In the genomic region with DNA sequence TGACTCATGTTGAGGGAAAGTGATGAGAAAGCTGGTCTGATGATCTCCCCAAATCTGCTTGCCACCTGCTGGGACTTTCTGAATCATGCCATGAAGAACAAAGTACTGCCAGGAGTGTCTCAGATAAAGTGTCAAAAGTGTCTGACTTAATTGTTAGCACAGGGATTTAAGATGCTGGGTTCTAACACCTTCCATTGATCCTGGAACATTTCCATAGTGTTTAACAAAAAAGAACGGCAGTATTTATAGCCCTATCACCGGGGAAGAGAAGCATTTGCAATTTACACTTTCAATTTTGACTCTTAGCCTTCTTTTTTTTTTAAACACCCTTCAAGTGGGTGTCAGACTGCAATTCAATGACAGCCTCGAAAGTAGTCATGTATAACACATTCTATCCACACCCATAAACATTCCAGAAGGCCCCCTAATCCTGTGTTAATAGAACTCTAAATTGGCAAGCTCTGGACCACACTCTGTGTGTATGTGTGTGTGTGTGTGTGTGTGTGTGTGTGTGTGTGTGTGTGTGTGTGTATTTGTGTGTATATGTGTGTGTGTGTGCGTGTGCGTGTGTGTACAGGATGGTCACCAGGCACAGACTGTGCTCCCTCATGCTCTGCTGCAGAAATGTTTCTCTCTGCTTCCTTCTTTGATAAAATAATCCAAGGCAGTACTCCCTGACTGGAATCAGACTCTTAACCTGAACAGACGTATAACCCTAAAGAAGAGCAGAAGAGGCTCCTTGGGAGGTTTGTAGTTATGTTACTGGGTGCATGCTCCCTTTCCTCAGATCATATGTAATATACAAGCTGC, we compare ENCODE assay signal across 23 mouse cellular contexts.
DNase-seq lines count a peak whose midpoint lies in the region; ATAC-seq and TF ChIP-seq lines count a peak whose summit lies in the region.
"Had no signal": no experiment of that assay in that cellular context is flagged by ENCODE, and none has a peak within 500 bp of the region (broad histone marks: within the 10 kb centered on the region; RNA-seq: fewer than 3 reads in every experiment).

No protein-coding gene starts in this region.

- ATAC-seq in forebrain, embryonic 14.5 days, result peak; percentile 85
- no peak for ATAC-seq in forebrain, embryonic 11.5 days (replicated peaks; ENCODE audit: low FRiP score)
- ATAC-seq in heart, embryonic 13.5 days (ENCODE audit: extremely low read depth, insufficient number of reproducible peaks, low FRiP score, low TSS enrichment), result no peak
- no peak for ATAC-seq in heart, embryonic 11.5 days (replicated peaks; ENCODE audit: insufficient number of reproducible peaks, low FRiP score, low TSS enrichment)
- ATAC-seq: hindbrain, embryonic 16.5 days; inflammation-experienced regulatory T-cells, adult 6 months; intestine, postnatal 0 days; Patski had no signal

- TF ChIP-seq POLR2A in CH12.LX (IDR thresholded peaks at IDR 0.05; ENCODE audit: low read depth, low read length), result no peak

- WGBS in forebrain, embryonic 14.5 days, result 45% methylated on average over 6 of the region's 6 CpGs
- 71% methylated on average over 6 of the region's 6 CpGs for WGBS in forebrain, embryonic 11.5 days
- 52% methylated on average over 6 of the region's 6 CpGs for WGBS in heart, embryonic 13.5 days
- WGBS in heart, embryonic 11.5 days (ENCODE audit: insufficient replicate concordance), result 52% methylated on average over 6 of the region's 6 CpGs

- H3K27ac ChIP-seq in forebrain, embryonic 14.5 days (ENCODE audit: low read depth, low read length), result no peak overlapping the region
- no peak overlapping the region for H3K27ac ChIP-seq in forebrain, embryonic 11.5 days (ENCODE audit: low read depth, low read length)
- H3K27ac ChIP-seq in heart, embryonic 13.5 days (replicated peaks), result no peak overlapping the region
- H3K27ac ChIP-seq in heart, embryonic 11.5 days (ENCODE audit: low read depth, low read length), result no peak overlapping the region
- H3K27ac ChIP-seq in CH12.LX (ENCODE audit: insufficient read depth, low read depth), result no peak overlapping the region
- H3K27ac ChIP-seq: embryonic facial prominence, embryonic 13.5 days; heart, adult 2 months; hindbrain, embryonic 12.5 days had no signal

- H3K4me3 ChIP-seq in forebrain, embryonic 14.5 days (ENCODE audit: low read depth, low read length), result no peak overlapping the region
- no peak overlapping the region for H3K4me3 ChIP-seq in forebrain, embryonic 11.5 days (ENCODE audit: low read depth, low read length)
- no peak overlapping the region for H3K4me3 ChIP-seq in heart, embryonic 13.5 days
- no peak overlapping the region for H3K4me3 ChIP-seq in heart, embryonic 11.5 days (ENCODE audit: low read depth, low read length)
- H3K4me3 ChIP-seq in CH12.LX (replicated peaks in 1 of 3; ENCODE audit: low read depth in 2 of 3, low read length in 2 of 3, poor library complexity in 1 of 3), result no peak overlapping the region
- H3K4me3 ChIP-seq: embryonic facial prominence, embryonic 13.5 days; heart, adult 2 months; hindbrain, embryonic 12.5 days had no signal

- DNase-seq in forebrain, embryonic 14.5 days (ENCODE audit: low spot score), result peak; percentile 76
- DNase-seq in forebrain, embryonic 11.5 days (ENCODE audit: low spot score), result no peak
- DNase-seq in CH12.LX (ENCODE audit: extremely low read depth), result no peak
- DNase-seq in brain, embryonic 18.5 days (ENCODE audit: low read depth, low spot score), result peak; percentile 26
- DNase-seq in gastrocnemius, adult 8-10 months (ENCODE audit: low spot score in 2 of 2), result no peak
- DNase-seq in left cerebral cortex, adult 18-20 months (ENCODE audit: low spot score in 2 of 2), result no peak
- DNase-seq: adrenal gland, adult 2 months; adrenal gland, postnatal 25 days; cerebellum, adult 18-20 months; cerebellum, adult 9-11 months; cerebellum, postnatal 36 days; gastrocnemius, postnatal 10 days; heart, adult 2 months; heart, postnatal 36 days; kidney, adult 8-10 months had no signal

- no peak overlapping the region for H3K4me2 ChIP-seq in forebrain, embryonic 14.5 days (ENCODE audit: low read length)
- no peak overlapping the region for H3K4me2 ChIP-seq in forebrain, embryonic 11.5 days (ENCODE audit: low read depth, low read length, severe bottlenecking)
- peak overlapping the region; percentile 22; the same call in 1 of the 2 replicates for H3K4me2 ChIP-seq in heart, embryonic 13.5 days
- H3K4me2 ChIP-seq in heart, embryonic 11.5 days, result no peak overlapping the region
- H3K4me2 ChIP-seq in CH12.LX (ENCODE audit: insufficient read depth, low read depth, poor library complexity, severe bottlenecking), result peak overlapping the region; percentile 44; the same call in 1 of the 2 replicates
- H3K4me2 ChIP-seq: embryonic facial prominence, embryonic 13.5 days; hindbrain, embryonic 12.5 days had no signal

- dilution Hi-C loops in CH12.LX (cut with MboI; ENCODE audit: extremely low pct_ligation_motif_present, extremely low pct_unique_long_range_greater_than_20kb, low sequenced_read_pairs), result no loop called here

- no peaks in the 10 kb centered on the region for H3K36me3 ChIP-seq in forebrain, embryonic 14.5 days (ENCODE audit: control insufficient read depth, insufficient read depth, low read length)
- H3K36me3 ChIP-seq in forebrain, embryonic 11.5 days (ENCODE audit: control insufficient read depth, insufficient read depth, low read length), result no peaks in the 10 kb centered on the region
- no peaks in the 10 kb centered on the region for H3K36me3 ChIP-seq in heart, embryonic 13.5 days
- H3K36me3 ChIP-seq in heart, embryonic 11.5 days (ENCODE audit: control insufficient read depth, insufficient read depth, low read length), result no peaks in the 10 kb centered on the region
- H3K36me3 ChIP-seq in CH12.LX (replicated peaks in 1 of 2; ENCODE audit: control insufficient read depth in 1 of 2, insufficient read depth in 1 of 2, low read length in 1 of 2), result no peaks in the 10 kb centered on the region
- H3K36me3 ChIP-seq: embryonic facial prominence, embryonic 13.5 days; hindbrain, embryonic 12.5 days had no signal

- TF ChIP-seq RAD21 in CH12.LX (IDR thresholded peaks at IDR 0.05; ENCODE audit: low read depth, low read length), result no peak

- in situ Hi-C loops in CH12.LX (cut with MboI; ENCODE audit: low pct_ligation_motif_present, low pct_unique_long_range_greater_than_20kb, low sequenced_read_pairs), result loop anchor here (25.0 kb wide), 1 partner anchor 523 kb away; no protein-coding TSS in a partner anchor

- peaks cover 7% of the 10 kb centered on the region; the same call in 1 of the 2 replicates for H3K4me1 ChIP-seq in forebrain, embryonic 14.5 days (ENCODE audit: control insufficient read depth, insufficient read depth, low read length)
- H3K4me1 ChIP-seq in forebrain, embryonic 11.5 days (replicated peaks; ENCODE audit: control insufficient read depth, insufficient read depth, low read length), result no peaks in the 10 kb centered on the region
- peaks cover 17% of the 10 kb centered on the region for H3K4me1 ChIP-seq in heart, embryonic 13.5 days
- peaks cover 9% of the 10 kb centered on the region; the same call in 1 of the 2 replicates for H3K4me1 ChIP-seq in heart, embryonic 11.5 days (ENCODE audit: control insufficient read depth, insufficient read depth, low read length)
- H3K4me1 ChIP-seq in CH12.LX (ENCODE audit: control insufficient read depth in 1 of 2, insufficient read depth in 2 of 2), result peaks cover 0 to 18% of the 10 kb centered on the region in 2 experiments; a peak in 2 of 4 replicates
- H3K4me1 ChIP-seq: embryonic facial prominence, embryonic 13.5 days; hindbrain, embryonic 12.5 days had no signal

- H3K27me3 ChIP-seq in forebrain, embryonic 14.5 days (replicated peaks; ENCODE audit: control insufficient read depth, insufficient read depth, low read length), result no peaks in the 10 kb centered on the region
- no peaks in the 10 kb centered on the region for H3K27me3 ChIP-seq in forebrain, embryonic 11.5 days (ENCODE audit: control insufficient read depth, insufficient read depth, low read length)
- no peaks in the 10 kb centered on the region for H3K27me3 ChIP-seq in heart, embryonic 13.5 days (replicated peaks)
- H3K27me3 ChIP-seq in heart, embryonic 11.5 days (ENCODE audit: control insufficient read depth, insufficient read depth, low read length), result no peaks in the 10 kb centered on the region
- no peaks in the 10 kb centered on the region for H3K27me3 ChIP-seq in CH12.LX (replicated peaks)
- H3K27me3 ChIP-seq: embryonic facial prominence, embryonic 13.5 days; hindbrain, embryonic 12.5 days; Patski had no signal

- no peak for TF ChIP-seq EP300 in CH12.LX (IDR thresholded peaks at IDR 0.05; ENCODE audit: low read length)

- TF ChIP-seq CTCF in CH12.LX (conservative IDR thresholded peaks at IDR 0.05 in 1 of 2, IDR thresholded peaks at IDR 0.05 in 1 of 2; ENCODE audit: low read depth in 2 of 2, low read length in 2 of 2), result no peak

- no peaks in the 10 kb centered on the region for H3K79me2 ChIP-seq in CH12.LX (replicated peaks; ENCODE audit: control insufficient read depth, extremely low read depth, insufficient read depth, poor library complexity, severe bottlenecking)

- H3K9ac ChIP-seq in forebrain, embryonic 14.5 days (ENCODE audit: low read length), result no peak overlapping the region
- no peak overlapping the region for H3K9ac ChIP-seq in forebrain, embryonic 11.5 days (ENCODE audit: low read length)
- H3K9ac ChIP-seq in heart, embryonic 13.5 days, result no peak overlapping the region
- no peak overlapping the region for H3K9ac ChIP-seq in heart, embryonic 11.5 days (ENCODE audit: low read depth, low read length)
- H3K9ac ChIP-seq in CH12.LX (ENCODE audit: insufficient read depth, low read depth), result no peak overlapping the region
- H3K9ac ChIP-seq: embryonic facial prominence, embryonic 13.5 days; hindbrain, embryonic 12.5 days had no signal

- H3K9me3 ChIP-seq in forebrain, embryonic 14.5 days (replicated peaks; ENCODE audit: control insufficient read depth, low read length), result no peaks in the 10 kb centered on the region
- H3K9me3 ChIP-seq in forebrain, embryonic 11.5 days (ENCODE audit: control insufficient read depth, low read length), result no peaks in the 10 kb centered on the region
- no peaks in the 10 kb centered on the region for H3K9me3 ChIP-seq in heart, embryonic 13.5 days
- H3K9me3 ChIP-seq in heart, embryonic 11.5 days (replicated peaks; ENCODE audit: control insufficient read depth, low read length), result no peaks in the 10 kb centered on the region
- H3K9me3 ChIP-seq in CH12.LX (replicated peaks; ENCODE audit: low read length), result no peaks in the 10 kb centered on the region
- H3K9me3 ChIP-seq: embryonic facial prominence, embryonic 13.5 days; hindbrain, embryonic 12.5 days had no signal

TF ChIP-seq in CH12.LX, 34 proteins besides CTCF, POLR2A, EP300 and RAD21 (continues in another document):
- TF ChIP-seq MYC (IDR thresholded peaks at IDR 0.05; ENCODE audit: low read depth, low read length), result no peak
- no peak for TF ChIP-seq ELF1 (IDR thresholded peaks at IDR 0.05; ENCODE audit: low read depth, low read length)
- TF ChIP-seq CHD2 (IDR thresholded peaks at IDR 0.05; ENCODE audit: low read length), result no peak
- TF ChIP-seq SIN3A (IDR thresholded peaks at IDR 0.05; ENCODE audit: low read length), result no peak
- TF ChIP-seq IRF4 (IDR thresholded peaks at IDR 0.05; ENCODE audit: low read depth, low read length), result no peak
- TF ChIP-seq JUND (conservative IDR thresholded peaks at IDR 0.05; ENCODE audit: low read depth, low read length), result no peak
- no peak for TF ChIP-seq CHD1 (IDR thresholded peaks at IDR 0.05; ENCODE audit: low read depth, low read length)
- no peak for TF ChIP-seq SMC3 (IDR thresholded peaks at IDR 0.05; ENCODE audit: low read depth, low read length)

Comparison
In these comparisons a context has a peak if more than half of its experiments do, and no peak if none do; other contexts are left out.
1. DNase-seq: peak in forebrain, embryonic 14.5 days (single experiment) and brain, embryonic 18.5 days (single experiment); none in forebrain, embryonic 11.5 days (single experiment), CH12.LX (single experiment), gastrocnemius, adult 8-10 months (0 of 2) and left cerebral cortex, adult 18-20 months (0 of 2).
2. H3K4me2 ChIP-seq: peak in heart, embryonic 13.5 days (single experiment) and CH12.LX (single experiment); none in forebrain, embryonic 14.5 days (single experiment), forebrain, embryonic 11.5 days (single experiment) and heart, embryonic 11.5 days (single experiment).